Mouse (Mus musculus) CD8-positive naive resting alpha-beta T cell, adult 2 months (primary cell): ENCODE results near the gene Olfr106-ps.

Experiments
- DNase-seq, 2 experiments: peaks; one replicate each; pipeline ENCODE4 v3.0.0; 2022; ENCODE audit warnings: low read depth in 2 of 2, low spot score in 2 of 2

Olfr106-ps gene

DNA sequence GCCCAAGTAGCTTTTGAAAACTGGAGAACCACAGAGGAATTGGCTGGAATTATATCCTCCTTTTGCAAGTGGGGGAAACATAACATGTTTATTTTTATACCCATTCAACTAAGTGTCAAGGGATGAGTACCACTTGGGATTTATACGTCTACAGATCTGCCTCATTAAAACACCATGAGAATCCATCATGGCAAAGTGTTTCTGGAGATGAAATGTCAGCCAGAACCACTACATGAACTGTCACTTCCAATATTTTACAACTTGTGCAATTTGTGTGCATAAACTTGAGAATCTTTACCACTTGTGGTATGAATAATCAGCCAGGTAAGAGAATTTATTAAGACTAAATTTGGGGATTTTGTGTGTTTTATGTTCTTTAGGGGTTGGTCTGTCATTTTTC, at the start of gene Olfr106-ps:
Olfr106-ps (plus strand) TSS at position 301 of the 400 bp plus-strand sequence.
- no peak for DNase-seq

DNA sequence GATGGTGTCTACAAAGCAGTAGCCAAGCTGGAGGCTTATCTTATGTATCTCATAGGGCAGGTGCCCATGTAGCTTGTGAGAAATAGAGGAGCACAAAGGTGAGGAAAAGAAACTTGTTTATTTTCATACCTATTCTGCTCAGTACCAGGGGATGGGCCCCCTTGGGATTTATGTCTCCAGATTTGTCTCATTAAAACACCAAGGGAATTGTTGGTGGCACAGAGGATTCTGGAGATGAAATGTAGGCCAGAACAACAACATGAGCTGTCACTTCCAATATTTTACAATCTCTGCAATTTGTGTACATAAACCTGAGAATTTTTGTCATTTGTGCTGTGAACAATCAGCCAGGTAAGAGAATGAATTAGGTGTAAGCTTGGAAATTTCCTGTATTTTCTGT, 30.9 kb upstream of the Olfr106-ps start, which contains the start of gene Olfr104-ps:
Olfr104-ps (plus strand) TSS at position 301 of the 400 bp plus-strand sequence.
- no peak for DNase-seq

DNA sequence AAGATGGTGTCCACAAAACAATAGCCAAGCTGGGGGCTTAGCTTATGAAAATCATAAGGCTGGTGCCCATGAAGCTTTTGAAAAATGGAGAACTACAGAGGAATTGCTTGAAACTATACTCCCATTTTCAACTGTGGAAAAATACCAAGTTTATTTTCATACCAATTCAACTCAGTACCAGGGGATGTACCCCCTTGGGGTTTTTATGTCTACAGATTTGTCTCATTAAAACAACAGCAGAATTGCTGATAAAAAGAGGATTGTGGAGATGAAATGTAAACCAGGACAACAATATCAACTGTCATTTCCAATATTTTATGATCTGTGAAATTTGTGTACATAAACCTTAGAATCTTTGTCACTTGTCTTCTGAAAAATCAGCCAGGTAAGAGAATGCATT, 11.5 kb upstream of the Olfr106-ps start, which contains the start of gene Olfr105-ps:
Olfr105-ps (plus strand) TSS at position 301 of the 400 bp plus-strand sequence.
- no peak for DNase-seq

DNA sequence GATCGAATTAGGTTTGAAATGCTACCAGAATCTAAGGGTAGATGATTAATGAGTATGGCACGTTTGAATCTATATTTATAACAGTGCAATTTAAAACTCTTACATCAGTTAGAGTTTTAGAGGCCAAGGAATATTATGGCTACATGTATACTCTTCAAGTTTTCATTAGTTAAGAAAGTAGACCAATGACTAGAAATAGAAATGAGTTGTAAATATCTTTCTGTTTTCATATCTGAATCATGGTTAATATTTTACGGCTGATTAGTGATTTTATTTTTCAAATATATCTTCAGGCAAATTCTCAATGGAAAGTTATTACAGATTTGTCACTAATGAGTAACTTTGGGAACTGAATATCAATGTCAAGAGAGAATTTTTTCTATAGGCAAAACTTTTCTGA, 8.7 kb downstream of the Olfr106-ps start, which contains the start of gene Olfr107:
Olfr107 (plus strand) TSS at position 301 of the 400 bp plus-strand sequence.
- no peak for DNase-seq

DNA sequence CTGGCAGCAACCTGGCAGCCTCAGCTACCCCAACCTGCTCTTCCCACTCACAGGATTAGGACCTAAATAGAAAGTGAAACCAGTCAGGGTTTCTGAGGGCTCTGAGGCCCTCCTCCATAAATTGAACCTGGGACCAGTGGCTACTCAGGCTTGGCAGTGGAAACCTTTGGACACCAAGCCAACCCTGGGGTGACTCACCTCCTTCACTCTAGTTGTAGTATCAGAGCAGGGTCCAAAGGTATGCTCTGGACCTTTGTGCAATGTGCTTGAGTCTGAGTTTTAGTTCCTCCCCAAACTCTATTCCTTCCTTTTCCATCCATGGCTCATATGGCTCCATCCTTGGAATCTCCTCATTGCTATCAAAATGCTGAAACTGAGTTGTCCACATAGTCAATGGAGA, 23.2 kb downstream of the Olfr106-ps start:
- no peak for DNase-seq

DNA sequence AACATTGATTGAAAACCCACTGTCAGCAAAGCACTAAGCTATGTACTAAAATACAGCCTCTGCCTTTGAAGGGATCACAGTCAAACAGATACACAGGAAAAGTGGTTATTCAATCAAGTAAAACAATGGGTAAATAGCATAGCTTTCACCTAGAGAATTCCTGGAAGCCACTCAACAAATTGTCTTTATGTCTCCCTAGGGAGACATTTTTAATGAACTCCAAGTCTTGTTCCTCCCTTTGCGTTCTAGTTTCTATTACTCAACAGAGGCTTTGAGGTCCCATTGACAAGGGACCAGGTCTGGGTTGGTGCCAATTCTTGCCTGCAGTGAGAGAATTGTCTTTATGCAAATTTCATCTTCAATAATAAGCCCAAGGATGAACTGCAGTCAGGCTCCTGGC, 55.0 kb downstream of the Olfr106-ps start, which contains the start of gene Olfr108:
Olfr108 (plus strand) TSS at position 301 of the 400 bp plus-strand sequence.
- no peak for DNase-seq
